Mouse (Mus musculus): Measurements from ENCODE around the gene 4933415F23Rik. TPM values are rescaled to one million over a fixed set of nuclear protein-coding genes. Genes with fewer than 3 reads are reported as not detected.

Gene 4933415F23Rik
- polyA plus RNA-seq, 1 experiment from 2014 or later, result not detected

DNA sequence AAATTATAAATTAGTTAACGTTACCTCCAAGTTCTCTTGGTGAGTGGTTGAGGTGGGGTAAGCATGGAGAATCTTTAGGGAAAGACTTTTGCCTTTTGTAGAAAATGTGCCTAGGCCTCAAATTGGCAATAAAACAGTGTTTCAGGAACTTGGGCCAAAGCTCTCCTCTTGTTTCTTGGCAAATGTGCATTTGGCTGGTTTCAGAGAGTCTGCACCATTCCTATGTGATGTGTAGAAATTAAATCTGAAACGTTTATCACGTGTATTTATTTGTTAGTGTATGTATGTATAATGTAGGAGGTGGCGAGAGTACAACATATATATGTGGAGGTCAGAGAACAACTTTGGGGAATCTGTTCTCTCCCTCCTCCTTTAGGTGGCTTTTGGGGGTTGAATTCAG, 4.1 kb downstream of the 4933415F23Rik start:
- Histone ChIP-seq H3K4me3 (no peak overlapping the region), H3K27me3 (no peaks in the 10 kb centered on the region), H3K9me3 (no peaks in the 10 kb centered on the region), H3K4me1 (no peaks in the 10 kb centered on the region), H3K9ac (no peak overlapping the region), H3K36me3 (no peaks in the 10 kb centered on the region), H3K4me2 (no peak overlapping the region), H3K27ac (no peak overlapping the region)
- no peak for ATAC-seq (ENCODE audit: borderline replicate concordance, extremely low read depth, low FRiP score, low TSS enrichment)
- WGBS, result 68% methylated on average over 4 of the region's 4 CpGs

- Histone ChIP-seq H3K27ac (no peak overlapping the region), H3K4me2 (no peak overlapping the region), H3K36me3 (no peaks in the 10 kb centered on the region), H3K9ac (no peak overlapping the region), H3K4me3 (no peak overlapping the region), H3K9me3 (no peaks in the 10 kb centered on the region), H3K27me3 (no peaks in the 10 kb centered on the region), H3K4me1 (no peaks in the 10 kb centered on the region)
- ATAC-seq (ENCODE audit: borderline replicate concordance, extremely low read depth, low FRiP score, low TSS enrichment), result no peak
- WGBS, result 74% methylated on average over 5 of the region's 5 CpGs
Measured at GRCm38 (mm10) chr1:23067715-23068114, 34.3 kb downstream of the 4933415F23Rik start.

DNA sequence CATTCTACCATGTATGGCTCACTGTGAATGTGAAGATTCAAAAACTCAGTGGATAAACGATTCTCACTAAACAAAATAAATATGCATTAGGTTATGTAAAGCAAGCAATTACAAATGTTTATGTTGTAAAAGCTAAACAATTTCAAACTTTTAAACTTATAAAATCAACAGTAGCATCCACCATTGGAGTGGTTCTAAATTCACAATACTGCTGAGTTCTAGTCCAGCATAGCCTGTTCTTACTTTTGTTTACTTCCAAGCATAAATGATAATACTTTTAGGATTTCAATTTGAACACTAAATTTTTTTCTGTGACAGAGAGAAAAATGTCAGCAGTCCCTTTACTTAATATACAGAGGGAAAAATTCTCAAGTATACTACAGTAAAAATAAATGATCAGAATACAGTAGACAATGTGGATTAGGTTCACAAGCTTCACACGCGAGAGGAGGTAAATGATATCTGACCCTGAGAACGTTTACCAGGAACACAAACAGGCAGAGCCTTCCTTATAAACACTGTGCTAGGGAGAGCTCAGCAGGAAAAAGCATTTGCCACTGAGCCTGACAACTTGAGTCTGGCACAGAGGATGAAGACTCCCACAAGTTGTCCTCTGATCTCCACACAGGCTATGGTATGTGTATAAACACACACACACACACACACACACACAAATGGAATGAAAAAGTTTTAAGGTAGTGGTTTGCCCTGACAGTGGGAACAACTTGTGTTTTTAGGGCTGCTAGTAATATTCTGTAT, 37.2 kb downstream of the 4933415F23Rik start:
- no peak for ATAC-seq (ENCODE audit: borderline replicate concordance, extremely low read depth, low FRiP score, low TSS enrichment)
- Histone ChIP-seq H3K9me3 (no peaks in the 10 kb centered on the region), H3K27me3 (no peaks in the 10 kb centered on the region), H3K27ac (no peak overlapping the region), H3K36me3 (no peaks in the 10 kb centered on the region), H3K4me3 (no peak overlapping the region), H3K4me2 (no peak overlapping the region), H3K9ac (no peak overlapping the region), H3K4me1 (no peaks in the 10 kb centered on the region)
- WGBS, result 30% methylated on average over 4 of the region's 4 CpGs

DNA sequence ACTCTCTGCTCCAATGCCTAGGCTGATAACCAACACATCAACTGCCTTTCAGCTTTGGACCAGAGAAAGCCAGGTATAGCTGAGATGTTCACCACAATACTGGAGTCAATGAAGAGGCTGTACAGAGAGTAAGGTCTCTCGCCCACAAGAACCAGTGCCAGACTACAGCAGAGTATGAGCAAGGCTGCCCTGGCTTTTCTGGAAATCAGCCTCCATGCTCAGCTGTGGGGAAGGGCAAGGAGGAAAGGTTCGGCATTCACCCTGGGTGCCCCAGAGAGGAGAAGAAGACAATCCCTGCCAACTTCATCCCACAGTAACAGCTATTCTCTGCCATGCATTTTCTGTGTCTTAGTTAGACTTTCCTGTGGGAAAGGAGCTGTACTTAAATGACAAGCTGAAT, 38.1 kb downstream of the 4933415F23Rik start:
- no peaks in the 10 kb centered on the region for H3K4me1 ChIP-seq
- WGBS, result 64% methylated on average over 2 of the region's 2 CpGs
- H3K27ac ChIP-seq, result no peak overlapping the region
- H3K9me3 ChIP-seq, result no peaks in the 10 kb centered on the region
- H3K4me3 ChIP-seq, result no peak overlapping the region
- H3K9ac ChIP-seq, result no peak overlapping the region
- ATAC-seq (ENCODE audit: borderline replicate concordance, extremely low read depth, low FRiP score, low TSS enrichment), result no peak
- no peaks in the 10 kb centered on the region for H3K27me3 ChIP-seq
- no peaks in the 10 kb centered on the region for H3K36me3 ChIP-seq
- H3K4me2 ChIP-seq, result no peak overlapping the region

DNA sequence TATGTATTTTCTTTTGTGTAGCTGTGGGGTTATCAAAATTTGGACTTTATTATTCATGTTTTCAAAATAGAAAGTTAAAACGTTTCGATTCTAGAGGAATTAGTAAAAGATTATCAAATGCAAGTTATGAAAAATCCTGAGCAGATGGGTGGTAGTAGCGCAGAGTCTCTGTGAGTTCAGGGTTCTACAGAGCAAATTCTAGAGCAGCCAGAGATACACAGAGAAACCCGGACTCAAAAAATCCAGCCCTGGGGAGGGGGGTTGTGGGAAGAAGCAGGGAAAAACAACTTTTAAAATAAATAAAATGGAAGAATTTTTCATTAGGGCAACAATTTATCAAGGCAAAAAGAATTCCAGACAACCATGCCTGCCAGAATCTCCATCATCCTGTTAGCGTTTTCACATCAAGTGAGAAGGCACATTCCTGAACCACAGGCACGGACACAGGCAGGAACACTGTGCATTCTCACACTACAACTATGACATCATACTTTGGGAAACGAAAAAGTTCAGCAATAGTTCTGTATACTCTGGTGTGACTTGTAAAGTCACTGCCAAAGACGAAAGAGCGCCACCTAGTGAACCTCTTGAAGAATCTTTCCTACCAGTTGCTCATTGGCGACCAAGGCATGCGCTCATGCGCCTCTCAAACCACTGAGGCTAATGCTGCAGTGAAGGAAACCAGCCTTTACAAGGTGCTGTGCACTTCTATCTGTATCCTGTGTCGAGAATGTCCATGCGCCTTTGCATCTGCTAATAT, 40.3 kb downstream of the 4933415F23Rik start:
- ATAC-seq (ENCODE audit: borderline replicate concordance, extremely low read depth, low FRiP score, low TSS enrichment), result peak; percentile 86
- H3K9ac ChIP-seq, result no peak overlapping the region
- no peaks in the 10 kb centered on the region for H3K4me1 ChIP-seq
- H3K4me3 ChIP-seq, result no peak overlapping the region
- H3K27ac ChIP-seq, result no peak overlapping the region
- H3K9me3 ChIP-seq, result no peaks in the 10 kb centered on the region
- WGBS, result 18% methylated on average over 14 of the region's 14 CpGs
- no peaks in the 10 kb centered on the region for H3K36me3 ChIP-seq
- H3K4me2 ChIP-seq, result peak overlapping the region; percentile 27; the same call in 1 of the 2 replicates
- H3K27me3 ChIP-seq, result no peaks in the 10 kb centered on the region

- Histone ChIP-seq H3K9ac (no peak overlapping the region), H3K36me3 (no peaks in the 10 kb centered on the region), H3K4me3 (no peak overlapping the region), H3K4me1 (no peaks in the 10 kb centered on the region), H3K9me3 (no peaks in the 10 kb centered on the region), H3K27me3 (no peaks in the 10 kb centered on the region), H3K27ac (no peak overlapping the region), H3K4me2 (no peak overlapping the region)
- no peak for ATAC-seq (ENCODE audit: borderline replicate concordance, extremely low read depth, low FRiP score, low TSS enrichment)
- WGBS, result 85% methylated on average over 9 of the region's 9 CpGs
Measured at GRCm38 (mm10) chr1:23060056-23060455, 42.0 kb downstream of the 4933415F23Rik start.
